Mouse (Mus musculus) adrenal gland, postnatal 0 days (tissue): ENCODE data around the gene Cep83. TPM values are rescaled to one million over a fixed set of nuclear protein-coding genes. Genes with fewer than 3 reads are reported as not detected.

Experiments
- polyA plus RNA-seq: library from polyadenylated mRNA; unstranded; fragments of >200 nt; fragmentation: Nextera tagmentation; extraction: Ambion mirVana; gene quantifications from 2 replicates; pipeline ENCODE4 v1.2.1, GENCODE M21; 2015

Gene Cep83
- polyA plus RNA-seq, result 11.9 and 13.0 TPM in 2 replicates

GRCm38 (mm10) chr10:94688420-94689175 is at the start of gene Cep83:
TSS of gene Cep83 (plus strand) at chr10:94688654.

